Mouse (Mus musculus) hindbrain, embryonic 12.5 days (tissue): ENCODE data around the gene Brip1. TPM values are rescaled to one million over a fixed set of nuclear protein-coding genes. Genes with fewer than 3 reads are reported as not detected.

Experiments used
- ATAC-seq: fragments of 200-750 bp; cut with Nextera tagmentation; 2 replicates; pipeline ENCODE4 v1.8.0; 2017; ENCODE audit warnings: moderate TSS enrichment; ENCODE audit not compliant: low FRiP score
- H3K27ac ChIP-seq: fragments of 300-500 bp; sonication (generic); 2 replicates; pipeline ENCODE4 v1.5.1; 2016; ENCODE audit warnings: mild to moderate bottlenecking
- H3K27me3 ChIP-seq: fragments of 300-500 bp; sonication (generic); 2 replicates; pipeline ENCODE4 v1.6.1; 2016; ENCODE audit warnings: mild to moderate bottlenecking
- H3K36me3 ChIP-seq: fragments of 300-500 bp; sonication (generic); 2 replicates; pipeline ENCODE4 v1.6.1; 2016; ENCODE audit warnings: mild to moderate bottlenecking
- H3K4me1 ChIP-seq: fragments of 300-500 bp; sonication (generic); 2 replicates; pipeline ENCODE4 v1.6.1; 2016
- H3K4me2 ChIP-seq: fragments of 300-500 bp; sonication (generic); replicated peaks from 2 replicates; pipeline ENCODE4 v1.6.1; 2016; ENCODE audit warnings: mild to moderate bottlenecking
- H3K4me3 ChIP-seq: fragments of 300-500 bp; sonication (generic); 2 replicates; pipeline ENCODE4 v1.5.1; 2016; ENCODE audit warnings: mild to moderate bottlenecking
- H3K9ac ChIP-seq: fragments of 300-500 bp; sonication (generic); 2 replicates; pipeline ENCODE4 v1.6.1; 2016; ENCODE audit warnings: mild to moderate bottlenecking, moderate library complexity
- H3K9me3 ChIP-seq: fragments of 300-500 bp; sonication (generic); replicated peaks from 2 replicates; pipeline ENCODE4 v1.6.1; 2016; ENCODE audit warnings: mild to moderate bottlenecking
- WGBS: fragments of 180-500 bp; shearing (Covaris S2); methylation state at CpG from one replicate; pipeline ENCODE4 v1.1.7; 2016; 5-methylcytosine and 5-hydroxymethylcytosine counted together
- polyA plus RNA-seq: library from polyadenylated mRNA; unstranded; fragments of >200 nt; fragmentation: Nextera tagmentation; extraction: Ambion mirVana; gene quantifications from 2 replicates; pipeline ENCODE4 v1.2.1, GENCODE M21; 2016

The Brip1 gene
- polyA plus RNA-seq, result 5.6 and 7.5 TPM in 2 replicates

DNA sequence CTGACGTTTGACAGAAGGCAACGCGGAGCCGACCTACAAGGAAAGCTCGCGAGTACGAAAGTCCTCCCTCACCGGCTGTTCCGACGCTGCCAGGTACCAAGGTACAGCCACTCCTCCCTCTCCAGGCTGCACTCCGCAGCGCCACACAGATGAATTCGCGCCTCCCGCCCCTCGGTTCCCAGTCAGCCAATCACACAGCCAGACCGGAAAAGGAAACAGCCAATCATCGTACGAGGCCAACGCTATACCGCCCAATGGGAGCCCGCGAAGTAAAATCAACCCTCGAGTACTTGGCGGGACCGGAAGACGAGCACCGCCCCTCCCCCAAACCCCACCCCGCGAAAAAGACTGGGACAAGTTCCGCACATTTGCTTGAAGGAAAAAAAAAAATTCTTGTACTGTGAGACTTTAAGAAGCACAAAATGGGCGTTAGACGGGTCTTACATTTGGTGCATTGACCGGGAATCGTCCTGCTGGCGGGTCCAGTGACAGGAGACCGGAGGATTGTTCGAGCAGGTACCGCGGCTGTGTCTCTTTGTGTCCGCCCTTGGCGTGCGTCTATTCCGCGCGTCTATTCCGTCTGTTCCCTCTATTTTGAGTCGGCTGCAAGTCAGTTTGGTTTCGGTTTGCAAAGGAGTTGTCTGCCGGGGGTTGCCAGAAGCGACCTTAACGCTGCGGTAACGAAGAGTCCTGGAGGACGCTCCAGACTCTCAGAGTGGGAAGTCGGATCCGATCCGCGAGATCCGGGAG lies at the start of gene Brip1:
Gene Brip1, minus strand, starts transcription at position 157 of the 750 bp plus-strand sequence.
- Histone ChIP-seq H3K9me3 (peaks cover 18% of the 10 kb centered on the region), H3K4me2 (peak within 1 kb of the TSS; percentile 76), H3K4me1 (peaks cover 15% of the 10 kb centered on the region), H3K4me3 (peak within 1 kb of the TSS; percentile 73), H3K27ac (peak within 1 kb of the TSS; percentile 71), H3K36me3 (peaks cover 37% of the 10 kb centered on the region), H3K9ac (peak within 1 kb of the TSS; percentile 78), H3K27me3 (no peaks in the 10 kb centered on the region)
- under 1% methylated on average over 60 of the region's 60 CpGs for WGBS
- ATAC-seq, result peak; percentile 98

DNA sequence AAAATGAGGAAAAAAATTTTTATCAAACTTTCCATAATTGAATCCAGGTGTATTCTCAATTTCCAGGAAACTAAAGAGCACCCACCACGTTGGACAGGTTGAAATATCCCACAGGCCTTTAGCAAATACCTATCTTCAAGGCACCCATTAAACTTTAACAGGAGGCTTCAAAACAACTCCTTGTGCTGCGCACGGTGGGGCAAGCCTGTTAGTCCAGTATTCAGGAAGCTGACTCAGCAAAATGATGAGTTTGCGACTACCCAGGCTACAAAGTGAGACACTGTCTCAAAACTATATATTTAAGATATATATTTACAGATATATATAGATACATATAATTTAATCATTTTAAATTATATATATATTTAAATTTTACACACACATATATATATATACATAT lies 31.5 kb upstream of the Brip1 start:
- Histone ChIP-seq H3K4me3 (no peak overlapping the region), H3K9me3 (no peaks in the 10 kb centered on the region), H3K4me2 (no peak overlapping the region), H3K4me1 (no peaks in the 10 kb centered on the region), H3K36me3 (peaks cover 61% of the 10 kb centered on the region), H3K27ac (no peak overlapping the region), H3K9ac (no peak overlapping the region), H3K27me3 (no peaks in the 10 kb centered on the region)
- ATAC-seq, result no peak
- WGBS, result 86% methylated on average over 4 of the region's 4 CpGs

- no peak overlapping the region for H3K4me2 ChIP-seq
- 93% methylated on average over 13 of the region's 13 CpGs for WGBS
- no peak for ATAC-seq
- H3K9ac ChIP-seq, result no peak overlapping the region
- H3K9me3 ChIP-seq, result no peaks in the 10 kb centered on the region
- no peak overlapping the region for H3K27ac ChIP-seq
- H3K27me3 ChIP-seq, result no peaks in the 10 kb centered on the region
- peaks cover 62% of the 10 kb centered on the region for H3K36me3 ChIP-seq
- no peaks in the 10 kb centered on the region for H3K4me1 ChIP-seq
- no peak overlapping the region for H3K4me3 ChIP-seq
Measured at GRCm38 (mm10) chr11:86231781-86232350, 30.9 kb upstream of the Brip1 start.

DNA sequence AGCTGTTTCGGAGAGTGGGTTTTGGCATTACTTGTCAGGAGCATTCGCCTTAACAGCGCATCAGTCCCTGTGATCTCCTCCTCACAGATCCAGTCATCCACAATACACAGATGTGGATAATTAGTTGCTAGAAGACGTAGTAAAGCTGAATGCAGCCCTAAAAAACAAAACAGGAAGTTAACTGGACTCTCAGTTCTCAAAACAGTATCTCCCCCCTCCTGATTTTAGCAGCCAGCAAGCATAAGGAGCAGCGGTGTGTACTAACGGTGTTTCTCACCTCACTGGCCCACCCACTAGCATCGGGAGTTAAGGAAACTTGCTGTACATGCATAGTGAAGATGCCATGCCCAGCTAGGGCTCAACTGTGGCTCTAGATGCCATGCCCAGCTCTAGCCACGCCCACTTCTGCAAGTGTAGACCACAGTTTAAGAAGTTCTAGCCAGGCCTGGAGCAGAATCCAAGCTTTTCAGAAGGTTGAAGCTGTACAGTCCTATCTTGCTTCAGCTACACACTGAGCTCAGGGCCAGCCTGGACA lies 25.7 kb upstream of the Brip1 start:
- Histone ChIP-seq H3K27me3 (no peaks in the 10 kb centered on the region), H3K4me1 (no peaks in the 10 kb centered on the region), H3K9me3 (no peaks in the 10 kb centered on the region), H3K36me3 (peaks cover 65% of the 10 kb centered on the region), H3K27ac (no peak overlapping the region), H3K4me3 (no peak overlapping the region), H3K4me2 (no peak overlapping the region), H3K9ac (no peak overlapping the region)
- 91% methylated on average over 8 of the region's 8 CpGs for WGBS
- no peak for ATAC-seq

- Histone ChIP-seq H3K9ac (no peak overlapping the region), H3K9me3 (no peaks in the 10 kb centered on the region), H3K27me3 (no peaks in the 10 kb centered on the region), H3K27ac (no peak overlapping the region), H3K4me2 (no peak overlapping the region), H3K36me3 (peaks cover 63% of the 10 kb centered on the region), H3K4me3 (no peak overlapping the region), H3K4me1 (no peaks in the 10 kb centered on the region)
- WGBS, result 94% methylated on average over 4 of the region's 4 CpGs
- ATAC-seq, result no peak
Measured at GRCm38 (mm10) chr11:86225761-86226160, 24.8 kb upstream of the Brip1 start.

DNA sequence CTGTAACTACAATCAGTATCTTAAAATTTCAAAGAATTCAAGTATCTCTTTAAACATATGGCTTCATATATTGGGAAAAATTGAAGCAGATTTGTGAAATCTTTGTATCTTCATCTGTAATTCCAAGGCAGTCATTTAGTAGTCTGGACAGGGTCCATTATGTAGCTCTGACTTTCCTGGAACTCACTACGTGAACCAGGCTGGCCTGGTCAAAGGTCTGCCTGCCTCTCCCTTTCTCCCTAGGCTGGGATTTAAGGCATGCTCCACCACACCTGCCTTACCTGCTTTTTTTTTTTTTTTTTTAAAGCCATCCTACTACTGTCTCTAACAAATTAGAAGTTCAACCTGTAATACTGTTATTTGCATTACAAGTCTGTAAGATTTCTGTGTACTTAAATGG lies 10.8 kb upstream of the Brip1 start:
- WGBS, result 83% methylated on average over 1 of the region's 1 CpGs
- H3K36me3 ChIP-seq, result peaks cover 65% of the 10 kb centered on the region
- H3K27ac ChIP-seq, result no peak overlapping the region
- no peaks in the 10 kb centered on the region for H3K4me1 ChIP-seq
- H3K27me3 ChIP-seq, result no peaks in the 10 kb centered on the region
- no peak overlapping the region for H3K4me3 ChIP-seq
- no peak overlapping the region for H3K9ac ChIP-seq
- ATAC-seq, result no peak
- no peaks in the 10 kb centered on the region for H3K9me3 ChIP-seq
- H3K4me2 ChIP-seq, result no peak overlapping the region

- H3K4me3 ChIP-seq, result no peak overlapping the region
- peaks cover 13% of the 10 kb centered on the region for H3K9me3 ChIP-seq
- no peak overlapping the region for H3K4me2 ChIP-seq
- ATAC-seq, result no peak
- 97% methylated on average over 2 of the region's 2 CpGs for WGBS
- no peaks in the 10 kb centered on the region for H3K4me1 ChIP-seq
- no peak overlapping the region for H3K27ac ChIP-seq
- H3K9ac ChIP-seq, result no peak overlapping the region
- H3K36me3 ChIP-seq, result peaks cover 72% of the 10 kb centered on the region
- no peaks in the 10 kb centered on the region for H3K27me3 ChIP-seq
Measured at GRCm38 (mm10) chr11:86209123-86209522, 8.1 kb upstream of the Brip1 start.

DNA sequence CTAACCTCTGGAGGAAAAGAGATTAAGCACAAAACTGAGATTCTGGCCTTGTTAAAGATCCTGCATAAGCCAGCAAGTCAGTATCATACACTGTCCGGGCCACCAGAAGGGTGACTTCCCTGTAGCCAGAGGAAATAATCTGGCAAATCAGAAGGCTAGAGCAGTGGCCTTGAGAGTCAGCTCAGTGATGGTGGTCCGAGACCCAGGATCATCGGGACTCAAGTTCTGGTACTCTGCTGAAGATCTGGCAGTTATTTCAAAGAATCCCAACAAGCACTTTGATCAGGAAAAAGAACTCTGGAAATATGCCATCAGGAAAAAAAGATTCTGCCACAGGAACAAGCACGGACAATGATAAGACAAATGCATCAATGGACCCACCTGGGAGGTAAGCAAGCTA lies 4.9 kb upstream of the Brip1 start:
- no peak for ATAC-seq
- no peak overlapping the region for H3K4me2 ChIP-seq
- peaks cover 11% of the 10 kb centered on the region for H3K4me1 ChIP-seq
- no peak overlapping the region for H3K27ac ChIP-seq
- peaks cover 18% of the 10 kb centered on the region for H3K9me3 ChIP-seq
- H3K4me3 ChIP-seq, result no peak overlapping the region
- WGBS, result 96% methylated on average over 4 of the region's 4 CpGs
- no peaks in the 10 kb centered on the region for H3K27me3 ChIP-seq
- H3K36me3 ChIP-seq, result peaks cover 68% of the 10 kb centered on the region
- H3K9ac ChIP-seq, result no peak overlapping the region

DNA sequence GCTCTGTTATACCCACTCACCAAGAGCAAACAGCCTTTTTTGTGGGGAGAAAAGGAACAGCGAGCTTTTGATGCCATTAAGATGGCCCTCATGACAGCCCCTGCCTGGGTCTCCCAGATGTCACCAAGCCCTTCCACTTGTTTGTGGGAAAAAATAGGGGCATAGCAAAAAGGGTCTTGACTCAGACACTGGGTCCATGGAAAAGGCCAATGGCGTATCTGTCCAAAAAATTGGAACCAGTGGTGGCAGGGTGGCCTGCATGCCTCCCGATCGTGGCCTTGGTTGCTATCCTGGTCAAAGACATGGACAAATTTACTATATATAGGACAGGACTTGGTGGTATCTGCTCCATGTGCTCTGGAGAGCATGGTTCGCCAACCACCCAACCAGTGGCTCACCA lies 4.0 kb upstream of the Brip1 start:
- WGBS, result 95% methylated on average over 5 of the region's 5 CpGs
- Histone ChIP-seq H3K27me3 (no peaks in the 10 kb centered on the region), H3K27ac (no peak overlapping the region), H3K9ac (no peak overlapping the region), H3K36me3 (peaks cover 68% of the 10 kb centered on the region), H3K4me3 (no peak overlapping the region), H3K4me2 (no peak overlapping the region), H3K4me1 (peaks cover 12% of the 10 kb centered on the region), H3K9me3 (peaks cover 18% of the 10 kb centered on the region)
- ATAC-seq, result no peak

GRCm38 (mm10) chr11:86201901-86202675 lies 1.1 kb upstream of the Brip1 start:
- 61% methylated on average over 16 of the region's 16 CpGs for WGBS
- Histone ChIP-seq H3K9ac (peak overlapping the region; percentile 78), H3K4me2 (peak overlapping the region; percentile 65), H3K36me3 (peaks cover 46% of the 10 kb centered on the region), H3K9me3 (peaks cover 18% of the 10 kb centered on the region), H3K4me3 (peak overlapping the region; percentile 73), H3K27ac (peak overlapping the region; percentile 71), H3K27me3 (no peaks in the 10 kb centered on the region), H3K4me1 (peaks cover 15% of the 10 kb centered on the region)
- no peak for ATAC-seq

DNA sequence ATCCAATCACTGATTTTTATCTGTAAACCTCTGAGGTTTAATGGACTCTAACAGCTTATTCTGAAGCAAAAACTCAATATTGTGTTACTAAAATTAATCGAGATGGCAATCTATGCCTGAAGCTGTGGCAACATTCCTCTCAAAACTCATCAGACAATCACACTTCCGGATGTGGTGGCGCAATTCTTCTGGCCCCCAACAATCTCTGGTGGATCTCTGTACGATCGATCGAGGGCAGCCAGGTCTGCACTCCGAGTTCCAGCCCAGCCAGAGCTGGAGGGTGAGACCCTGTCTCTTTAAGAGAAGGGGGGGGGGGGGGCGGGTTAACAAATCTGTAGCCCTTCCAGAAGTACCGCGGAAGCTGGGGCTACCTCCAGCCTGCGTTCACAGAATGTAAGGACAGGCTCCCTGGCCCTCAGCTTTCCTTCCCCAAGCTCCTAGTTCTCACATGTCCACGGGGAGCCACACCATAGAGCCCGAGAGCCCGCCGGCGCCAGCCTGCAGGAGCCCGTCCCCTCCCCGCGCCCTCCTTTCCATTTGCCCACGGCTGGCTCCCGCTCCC lies 452 bp downstream of the Brip1 start:
- peak; percentile 84 for ATAC-seq
- Histone ChIP-seq H3K9me3 (peaks cover 18% of the 10 kb centered on the region), H3K27me3 (no peaks in the 10 kb centered on the region), H3K4me3 (peak overlapping the region; percentile 73), H3K36me3 (peaks cover 30% of the 10 kb centered on the region), H3K4me1 (peaks cover 15% of the 10 kb centered on the region), H3K27ac (peak overlapping the region; percentile 69), H3K9ac (peak overlapping the region; percentile 63), H3K4me2 (peak overlapping the region; percentile 76)
- WGBS, result under 1% methylated on average over 21 of the region's 21 CpGs

GRCm38 (mm10) chr11:86199733-86200132 lies 1.3 kb downstream of the Brip1 start:
- 65% methylated on average over 4 of the region's 4 CpGs for WGBS
- Histone ChIP-seq H3K27ac (no peak overlapping the region), H3K27me3 (no peaks in the 10 kb centered on the region), H3K4me1 (peaks cover 15% of the 10 kb centered on the region), H3K36me3 (peaks cover 22% of the 10 kb centered on the region), H3K4me2 (peak overlapping the region; percentile 76), H3K9ac (no peak overlapping the region), H3K4me3 (no peak overlapping the region), H3K9me3 (peaks cover 10% of the 10 kb centered on the region)
- ATAC-seq, result no peak
